Mouse (Mus musculus) intestine, embryonic 15.5 days (tissue): ENCODE results near the gene Parn. TPM values are rescaled to one million over a fixed set of nuclear protein-coding genes. Genes with fewer than 3 reads are reported as not detected.

Experiments
- ATAC-seq: fragments of 200-750 bp; cut with Nextera tagmentation; 2 replicates; pipeline ENCODE4 v1.8.0; 2017; ENCODE audit warnings: moderate TSS enrichment, moderate library complexity
- H3K27ac ChIP-seq: fragments of 300-500 bp; sonication (generic); 2 replicates; pipeline ENCODE4 v1.5.1; 2015; ENCODE audit warnings: mild to moderate bottlenecking, inconsistent platforms
- H3K27me3 ChIP-seq: fragments of 300-500 bp; sonication (generic); replicated peaks from 2 replicates; pipeline ENCODE4 v1.6.1; 2015; ENCODE audit warnings: inconsistent platforms
- H3K36me3 ChIP-seq: fragments of 300-500 bp; sonication (generic); 2 replicates; pipeline ENCODE4 v1.6.1; 2015; ENCODE audit warnings: inconsistent platforms
- H3K4me1 ChIP-seq: fragments of 300-500 bp; sonication (generic); replicated peaks from 2 replicates; pipeline ENCODE4 v1.6.1; 2015; ENCODE audit warnings: inconsistent platforms
- H3K4me2 ChIP-seq: fragments of 300-500 bp; sonication (generic); replicated peaks from 2 replicates; pipeline ENCODE4 v1.6.1; 2015; ENCODE audit warnings: mild to moderate bottlenecking, inconsistent platforms
- H3K4me3 ChIP-seq: fragments of 300-500 bp; sonication (generic); replicated peaks from 2 replicates; pipeline ENCODE4 v1.5.1; 2015; ENCODE audit warnings: inconsistent platforms
- H3K9ac ChIP-seq: fragments of 300-500 bp; sonication (generic); 2 replicates; pipeline ENCODE4 v1.6.1; 2015; ENCODE audit warnings: inconsistent platforms
- H3K9me3 ChIP-seq: fragments of 300-500 bp; sonication (generic); 2 replicates; pipeline ENCODE4 v1.6.1; 2016; ENCODE audit warnings: inconsistent platforms
- WGBS: fragments of 180-500 bp; shearing (Covaris S2); methylation state at CpG from one replicate; pipeline ENCODE4 v1.1.7; 2015; 5-methylcytosine and 5-hydroxymethylcytosine counted together
- polyA plus RNA-seq: library from polyadenylated mRNA; unstranded; fragments of >200 nt; fragmentation: Nextera tagmentation; extraction: Ambion mirVana; gene quantifications from 2 replicates; pipeline ENCODE4 v1.2.1, GENCODE M21; 2015

Parn gene
- polyA plus RNA-seq, 1 experiment from 2014 or later: 38.7 TPM

- Histone ChIP-seq H3K27ac (no peak overlapping the region), H3K4me2 (no peak overlapping the region), H3K9me3 (no peaks in the 10 kb centered on the region), H3K27me3 (no peaks in the 10 kb centered on the region), H3K9ac (no peak overlapping the region), H3K4me1 (0 out of 2 replicates have a peak, but pooled peaks cover 3% of the 10 kb centered on the region), H3K36me3 (no peaks in the 10 kb centered on the region), H3K4me3 (no peak overlapping the region)
- ATAC-seq: no peak
- 86% methylated on average over 3 of the region's 3 CpGs for WGBS
Observed at GRCm38 (mm10) chr16:13580784-13581183, 87.2 kb downstream of the Parn start.

DNA sequence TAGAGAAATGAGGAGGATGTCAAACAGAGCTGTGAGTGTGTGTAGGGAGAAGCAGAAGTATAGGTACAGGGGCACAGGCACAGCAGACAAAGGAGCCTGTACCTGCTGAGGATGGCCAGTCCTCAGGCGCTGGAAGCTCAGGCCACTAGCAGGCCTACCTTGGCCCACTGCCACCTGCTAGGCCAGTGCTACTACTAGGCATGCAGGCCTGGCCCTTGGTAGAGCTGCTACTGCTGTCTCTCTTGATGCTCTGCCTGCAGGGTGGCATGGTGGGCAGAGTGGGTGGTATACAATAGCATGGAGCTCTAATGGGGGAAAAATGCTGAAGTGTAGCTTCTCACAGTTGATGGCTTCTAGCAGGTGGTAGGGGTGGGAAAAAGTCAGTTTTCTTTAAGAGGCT lies 88.0 kb downstream of the Parn start:
- Histone ChIP-seq H3K27me3 (no peaks in the 10 kb centered on the region), H3K4me3 (no peak overlapping the region), H3K36me3 (no peaks in the 10 kb centered on the region), H3K27ac (no peak overlapping the region), H3K9me3 (no peaks in the 10 kb centered on the region), H3K4me2 (no peak overlapping the region), H3K4me1 (no peaks in the 10 kb centered on the region), H3K9ac (no peak overlapping the region)
- ATAC-seq: no peak
- WGBS: 90% methylated on average over 1 of the region's 1 CpGs

- H3K9me3 ChIP-seq: no peaks in the 10 kb centered on the region
- H3K4me2 ChIP-seq: no peak overlapping the region
- 64% methylated on average over 4 of the region's 4 CpGs for WGBS
- H3K4me1 ChIP-seq: no peaks in the 10 kb centered on the region
- no peak overlapping the region for H3K9ac ChIP-seq
- H3K4me3 ChIP-seq: no peak overlapping the region
- no peaks in the 10 kb centered on the region for H3K27me3 ChIP-seq
- ATAC-seq: peak; percentile 87
- no peak overlapping the region for H3K27ac ChIP-seq
- H3K36me3 ChIP-seq: no peaks in the 10 kb centered on the region
Observed at GRCm38 (mm10) chr16:13575306-13575705, 92.7 kb downstream of the Parn start.

DNA sequence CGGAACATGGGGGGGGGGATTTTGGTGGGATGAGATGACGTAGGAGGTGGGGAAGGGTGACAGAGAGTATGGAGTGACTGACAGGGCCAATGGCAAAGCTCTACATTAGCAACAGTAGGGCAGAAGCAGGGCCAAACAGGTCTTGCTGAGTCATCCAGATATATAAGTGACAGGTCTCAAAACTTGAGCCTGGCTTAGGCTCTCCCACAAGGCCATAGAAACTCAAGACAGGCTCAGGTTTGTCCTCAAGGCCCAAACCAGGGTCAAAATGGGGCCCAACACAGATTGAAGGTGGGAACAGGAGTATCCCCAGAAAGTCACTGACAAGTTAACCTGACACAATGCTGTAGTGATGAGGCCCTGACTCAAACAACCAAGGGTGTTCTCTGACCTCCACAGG lies 99.7 kb downstream of the Parn start:
- no peak for ATAC-seq
- 94% methylated on average over 2 of the region's 2 CpGs for whole genome bisulfite sequencing

DNA sequence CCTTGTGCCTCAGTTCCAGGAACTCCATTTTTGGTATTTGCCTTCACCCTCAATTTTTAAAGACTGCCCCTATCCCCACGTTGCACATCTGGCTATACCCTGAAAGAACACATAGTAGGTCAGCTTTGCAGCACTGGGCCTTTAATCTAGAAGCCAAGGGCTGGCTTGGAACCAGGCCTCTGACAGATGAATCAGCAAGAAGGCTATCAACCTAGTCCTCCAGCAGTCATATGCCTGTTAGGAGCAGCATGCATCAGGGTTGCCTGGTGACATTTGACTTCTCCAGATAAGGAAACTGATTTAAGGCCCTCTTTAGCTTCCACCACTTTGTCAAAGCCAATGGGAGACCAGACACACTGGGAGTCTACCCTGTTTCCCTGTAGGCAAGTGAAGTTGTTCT lies 100.4 kb downstream of the Parn start:
- Histone ChIP-seq H3K4me2 (no peak overlapping the region), H3K4me1 (no peaks in the 10 kb centered on the region), H3K4me3 (no peak overlapping the region), H3K36me3 (peaks cover 2% of the 10 kb centered on the region; the same call in 1 of the 2 replicates), H3K27me3 (no peaks in the 10 kb centered on the region), H3K9me3 (no peaks in the 10 kb centered on the region), H3K27ac (no peak overlapping the region), H3K9ac (no peak overlapping the region)
- 87% methylated on average over 1 of the region's 1 CpGs for WGBS
- ATAC-seq: no peak

More for the DNA sequence above, 99.7 kb downstream of the Parn start:
- Histone ChIP-seq H3K36me3 (peaks cover 2% of the 10 kb centered on the region; the same call in 1 of the 2 replicates), H3K4me3 (no peak overlapping the region), H3K9me3 (no peaks in the 10 kb centered on the region), H3K27ac (no peak overlapping the region), H3K27me3 (no peaks in the 10 kb centered on the region), H3K4me2 (no peak overlapping the region), H3K4me1 (no peaks in the 10 kb centered on the region), H3K9ac (no peak overlapping the region)

DNA sequence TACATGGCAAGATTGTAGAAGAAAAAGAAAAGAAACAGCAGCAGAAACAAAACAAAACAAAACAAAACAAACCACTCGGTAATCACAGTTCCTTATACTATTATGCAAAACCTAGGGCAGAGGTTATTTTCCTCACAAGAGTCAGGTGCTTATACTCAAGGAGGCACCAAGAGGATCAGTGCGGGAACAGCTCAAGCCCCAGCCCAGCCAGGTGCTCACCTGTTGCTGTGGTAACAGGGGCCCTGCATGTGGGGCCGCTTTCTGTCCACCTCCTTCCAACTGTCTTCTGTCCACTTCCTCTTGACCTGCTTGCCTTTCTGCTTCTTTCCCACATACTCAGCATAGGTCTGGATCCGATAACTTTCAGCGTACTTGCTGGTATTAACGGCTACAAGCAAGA lies 101.6 kb downstream of the Parn start:
- Histone ChIP-seq H3K4me3 (no peak overlapping the region), H3K4me2 (no peak overlapping the region), H3K4me1 (no peaks in the 10 kb centered on the region), H3K27ac (no peak overlapping the region), H3K36me3 (peaks cover 2% of the 10 kb centered on the region; the same call in 1 of the 2 replicates), H3K9ac (no peak overlapping the region), H3K9me3 (no peaks in the 10 kb centered on the region), H3K27me3 (no peaks in the 10 kb centered on the region)
- WGBS: 75% methylated on average over 6 of the region's 6 CpGs
- ATAC-seq: peak; percentile 51; the same call in 1 of the 2 replicates

DNA sequence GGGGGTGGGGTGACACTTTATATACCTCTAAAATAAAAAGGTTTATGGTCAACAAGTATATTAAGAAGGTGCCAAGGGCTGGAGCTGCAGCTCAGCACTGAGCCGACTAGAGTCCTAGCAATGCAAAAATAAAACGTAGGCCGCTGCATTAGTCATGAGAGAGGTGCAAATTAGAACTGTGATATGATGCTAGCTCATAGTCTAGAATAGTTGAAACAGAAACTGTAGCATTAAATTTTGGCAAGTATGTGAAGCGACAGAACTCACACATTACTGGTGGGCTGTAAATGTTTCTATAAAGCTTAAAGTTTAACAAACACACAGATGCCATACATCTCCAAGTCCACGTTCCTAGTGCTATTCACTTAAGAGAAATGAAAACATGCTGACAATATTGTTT lies 102.7 kb downstream of the Parn start:
- Histone ChIP-seq H3K4me2 (no peak overlapping the region), H3K4me1 (no peaks in the 10 kb centered on the region), H3K4me3 (no peak overlapping the region), H3K36me3 (peaks cover 2% of the 10 kb centered on the region; the same call in 1 of the 2 replicates), H3K9ac (no peak overlapping the region), H3K9me3 (no peaks in the 10 kb centered on the region), H3K27me3 (no peaks in the 10 kb centered on the region), H3K27ac (no peak overlapping the region)
- WGBS: 77% methylated on average over 5 of the region's 5 CpGs
- no peak for ATAC-seq

DNA sequence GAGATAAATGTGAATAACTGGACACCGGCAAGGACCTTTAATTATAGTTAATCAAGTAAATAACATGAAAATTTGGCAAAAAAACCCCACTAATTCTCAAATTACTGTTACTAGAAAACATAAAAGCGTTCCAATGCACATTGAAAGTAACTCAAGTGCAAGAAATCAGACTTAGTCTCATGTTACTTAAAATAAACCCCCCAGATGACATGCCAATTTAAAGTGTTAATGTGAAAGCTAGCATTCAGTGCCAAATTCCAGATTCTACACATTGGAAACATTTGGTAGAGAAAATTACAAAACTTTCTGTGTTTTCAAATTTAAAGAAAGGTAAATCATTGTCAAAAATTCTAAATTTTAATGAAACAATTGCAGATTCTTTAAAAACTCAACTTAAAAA lies 110.2 kb downstream of the Parn start:
- no peaks in the 10 kb centered on the region for H3K36me3 ChIP-seq
- no peak overlapping the region for H3K27ac ChIP-seq
- WGBS: 76% methylated on average over 2 of the region's 2 CpGs
- ATAC-seq: no peak
- no peak overlapping the region for H3K9ac ChIP-seq
- H3K27me3 ChIP-seq: no peaks in the 10 kb centered on the region
- no peak overlapping the region for H3K4me3 ChIP-seq
- no peaks in the 10 kb centered on the region for H3K9me3 ChIP-seq
- H3K4me2 ChIP-seq: no peak overlapping the region
- H3K4me1 ChIP-seq: no peaks in the 10 kb centered on the region

DNA sequence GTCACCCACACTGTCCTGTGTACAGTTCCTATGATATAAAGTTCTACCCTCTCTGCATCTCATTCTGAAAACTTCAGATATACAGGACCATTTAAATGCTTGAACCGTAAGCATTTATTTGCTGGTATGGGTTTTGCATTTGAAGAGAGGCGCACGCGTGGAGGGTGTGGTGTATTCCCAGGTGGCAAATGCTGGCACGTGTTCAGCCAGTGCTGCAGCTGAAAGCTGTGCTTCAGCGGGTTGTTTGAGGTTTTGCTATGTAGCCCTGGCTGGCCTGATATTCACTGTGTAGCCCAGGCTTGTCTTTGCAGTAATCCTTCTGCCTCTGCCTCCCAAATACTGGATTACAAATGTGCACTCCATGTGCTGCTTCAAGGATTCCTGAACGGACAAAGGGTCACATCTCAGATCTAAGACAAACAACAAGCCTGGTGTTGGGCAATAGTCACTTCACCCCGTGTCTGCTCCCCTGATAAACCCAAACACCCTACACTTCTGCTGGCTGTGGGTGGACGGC lies 111.0 kb downstream of the Parn start:
- ATAC-seq: no peak
- Histone ChIP-seq H3K9ac (no peak overlapping the region), H3K27ac (no peak overlapping the region), H3K4me1 (no peaks in the 10 kb centered on the region), H3K9me3 (no peaks in the 10 kb centered on the region), H3K4me2 (no peak overlapping the region), H3K27me3 (no peaks in the 10 kb centered on the region), H3K36me3 (no peaks in the 10 kb centered on the region), H3K4me3 (no peak overlapping the region)
- 76% methylated on average over 9 of the region's 9 CpGs for WGBS

GRCm38 (mm10) chr16:13556446-13556845 lies 111.5 kb downstream of the Parn start:
- no peak overlapping the region for H3K27ac ChIP-seq
- WGBS: 92% methylated on average over 7 of the region's 7 CpGs
- H3K4me3 ChIP-seq: no peak overlapping the region
- no peaks in the 10 kb centered on the region for H3K4me1 ChIP-seq
- H3K9ac ChIP-seq: no peak overlapping the region
- H3K27me3 ChIP-seq: no peaks in the 10 kb centered on the region
- no peak overlapping the region for H3K4me2 ChIP-seq
- no peaks in the 10 kb centered on the region for H3K36me3 ChIP-seq
- no peak for ATAC-seq
- no peaks in the 10 kb centered on the region for H3K9me3 ChIP-seq

DNA sequence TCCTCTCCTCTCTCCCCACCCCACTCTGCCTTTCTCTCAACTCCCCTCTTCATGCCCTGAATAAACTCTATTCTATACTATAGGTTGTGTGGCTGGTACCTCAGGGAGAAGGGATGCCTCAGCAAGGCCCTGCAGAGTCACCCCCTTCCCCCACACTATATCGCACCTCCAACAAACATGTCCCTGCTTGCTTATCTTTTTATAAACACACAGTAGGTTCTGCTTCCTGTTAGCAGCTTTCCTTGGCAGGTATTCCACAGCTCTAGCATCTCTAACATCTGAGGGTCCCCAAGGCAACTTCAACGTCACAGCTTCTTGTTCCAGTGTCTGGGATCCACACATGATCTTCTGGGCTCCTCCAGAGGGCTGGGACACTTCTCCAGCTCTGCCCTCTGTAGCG lies 117.3 kb downstream of the Parn start:
- Histone ChIP-seq H3K4me2 (no peak overlapping the region), H3K27me3 (no peaks in the 10 kb centered on the region), H3K9ac (no peak overlapping the region), H3K4me3 (no peak overlapping the region), H3K9me3 (0 out of 2 replicates have a peak, but pooled peaks cover 5% of the 10 kb centered on the region), H3K27ac (no peak overlapping the region), H3K4me1 (no peaks in the 10 kb centered on the region), H3K36me3 (peaks cover 8% of the 10 kb centered on the region; the same call in 1 of the 2 replicates)
- WGBS: 73% methylated on average over 3 of the region's 3 CpGs
- no peak for ATAC-seq

GRCm38 (mm10) chr16:13549976-13550375 lies 118.0 kb downstream of the Parn start:
- peaks cover 10% of the 10 kb centered on the region; the same call in 1 of the 2 replicates for H3K36me3 ChIP-seq
- H3K4me3 ChIP-seq: no peak overlapping the region
- no peaks in the 10 kb centered on the region for H3K27me3 ChIP-seq
- no peak overlapping the region for H3K9ac ChIP-seq
- WGBS: 94% methylated on average over 2 of the region's 2 CpGs
- no peak overlapping the region for H3K27ac ChIP-seq
- H3K4me1 ChIP-seq: no peaks in the 10 kb centered on the region
- H3K9me3 ChIP-seq: 0 out of 2 replicates have a peak, but pooled peaks cover 5% of the 10 kb centered on the region
- ATAC-seq: no peak
- H3K4me2 ChIP-seq: no peak overlapping the region

- Histone ChIP-seq H3K9me3 (0 out of 2 replicates have a peak, but pooled peaks cover 3% of the 10 kb centered on the region), H3K36me3 (peaks cover 8% of the 10 kb centered on the region; the same call in 1 of the 2 replicates), H3K27me3 (no peaks in the 10 kb centered on the region), H3K4me3 (no peak overlapping the region), H3K27ac (no peak overlapping the region), H3K9ac (no peak overlapping the region), H3K4me2 (no peak overlapping the region), H3K4me1 (peaks cover 7% of the 10 kb centered on the region; the same call in 1 of the 2 replicates)
- 65% methylated on average over 4 of the region's 4 CpGs for WGBS
- no peak for ATAC-seq
Observed at GRCm38 (mm10) chr16:13541816-13542215, 126.2 kb downstream of the Parn start.
